Mouse (Mus musculus) gastrocnemius, postnatal 36 days (tissue): Measurements from ENCODE around the gene Casp8ap2. TPM values are rescaled to one million over a fixed set of nuclear protein-coding genes. Genes with fewer than 3 reads are reported as not detected.
A peak's percentile ranks its signal among the peaks of the same experiment; 100 is the strongest.

Experiments
- DNase-seq, 2 experiments: peaks; one replicate each; pipeline ENCODE4 v3.0.0; 2022
- intact Hi-C: fragments of 180-260 bp; cut with DNase I; formaldehyde crosslinking; loops from one replicate; pipeline ENCODE4 v1.15.1; 2025
- long read RNA-seq, 2 experiments: library from polyadenylated mRNA; stranded (forward); transcript quantifications; one replicate each; pipeline ENCODE4 v2.0.0; 2021
- total RNA-seq, 2 experiments: library from RNA; stranded (reverse); gene quantifications; 2 replicates each; pipeline ENCODE4 v1.2.3; 2021

Gene Casp8ap2
- total RNA-seq: 1 to 10 TPM; 3.5 to 4.2 TPM
- long read RNA-seq, experiment 1: 0 reads
- long read RNA-seq, experiment 2, partial matches to known transcripts: 0 of 2 reads
- long read RNA-seq, experiment 2, other reads (novel, unspliced or antisense): 2 of 2 reads

DNA sequence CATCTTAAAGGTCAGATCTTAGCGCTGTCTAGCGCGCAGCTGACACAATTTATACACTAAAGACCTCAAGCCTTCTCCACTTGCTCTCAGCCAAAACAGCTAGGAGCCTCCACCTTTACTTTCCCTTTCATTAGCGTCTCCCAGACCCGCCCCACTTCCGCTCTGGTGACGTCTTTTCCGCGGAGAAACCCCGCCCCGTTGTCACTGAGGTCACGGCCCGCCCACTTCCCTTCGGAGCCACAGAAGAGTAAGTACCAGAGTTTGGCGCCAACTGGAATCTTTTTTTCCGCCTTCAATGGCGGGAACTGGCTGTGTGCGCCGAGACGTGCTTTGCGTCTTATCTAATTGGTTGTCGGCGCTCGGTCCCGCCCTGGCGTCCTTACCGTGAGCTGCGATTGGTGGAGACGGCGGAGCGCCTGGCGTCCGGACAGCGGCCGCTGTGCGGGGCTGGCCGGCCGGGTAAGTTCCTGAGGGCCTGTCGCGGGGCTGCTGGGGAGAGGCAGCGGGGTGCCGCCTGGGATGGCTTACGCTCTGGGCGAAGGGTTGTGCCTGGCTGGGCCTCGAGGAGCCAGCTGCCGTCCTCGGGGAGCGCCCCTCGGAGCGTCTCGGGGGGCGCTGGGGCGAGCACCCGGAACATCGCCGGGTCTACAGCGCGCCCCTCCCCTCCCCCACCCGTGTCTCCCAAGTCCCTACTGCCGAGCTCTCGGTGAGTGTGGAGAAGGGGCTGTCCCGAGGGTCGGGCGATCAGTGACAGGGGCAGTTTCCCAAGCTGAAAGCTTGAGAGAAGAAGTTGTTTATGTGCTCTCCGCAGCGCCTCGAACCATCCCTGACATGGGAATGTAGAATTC, at the start of gene Casp8ap2:
Gene Casp8ap2 (plus strand): TSS at position 418 of the 848 bp plus-strand sequence.
- intact Hi-C loops: no loop called here
- DNase-seq: peak; percentile 96 to 98

- intact Hi-C loops: no loop called here
- DNase-seq: no peak
Measured at GRCm38 (mm10) chr4:32569054-32569453, 46.2 kb upstream of the Casp8ap2 start.

GRCm38 (mm10) chr4:32569995-32570938, 45.0 kb upstream of the Casp8ap2 start:
- DNase-seq: no peak
- intact Hi-C loops: loop anchor here (10.0 kb wide), 1 partner anchor 415 kb away; no protein-coding TSS in a partner anchor

- intact Hi-C loops: loop anchor here (10.0 kb wide), 1 partner anchor 416 kb away; no protein-coding TSS in a partner anchor
- DNase-seq: no peak
Measured at GRCm38 (mm10) chr4:32570939-32571317, 44.3 kb upstream of the Casp8ap2 start.

DNA sequence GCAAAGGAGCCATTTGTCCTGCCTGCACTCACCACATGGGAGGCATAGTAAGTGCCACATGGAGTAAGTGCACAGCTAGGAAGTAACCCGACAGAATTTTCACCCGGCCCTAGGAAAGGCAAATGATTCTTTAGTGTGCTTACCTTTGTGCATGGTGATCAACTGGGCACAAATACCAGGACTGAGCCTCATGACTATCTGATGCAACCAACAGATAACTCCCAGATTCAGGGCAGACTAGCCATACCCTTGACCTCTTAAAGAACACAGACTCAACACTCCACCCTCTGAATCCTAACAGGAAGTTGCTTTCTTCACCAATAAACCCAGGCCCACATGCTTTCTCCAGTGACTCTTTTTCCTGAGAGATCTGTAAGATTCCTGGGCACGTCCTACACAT, 43.8 kb upstream of the Casp8ap2 start:
- intact Hi-C loops: loop anchor here (10.0 kb wide), 1 partner anchor 417 kb away; no protein-coding TSS in a partner anchor
- DNase-seq: no peak

GRCm38 (mm10) chr4:32572118-32572517, 43.1 kb upstream of the Casp8ap2 start:
- intact Hi-C loops: loop anchor here (2.0 to 10.0 kb wide), 2 partner anchors 417 to 517 kb away; no protein-coding TSS in a partner anchor
- DNase-seq: peak in 1 of 2 experiments; percentile 18

DNA sequence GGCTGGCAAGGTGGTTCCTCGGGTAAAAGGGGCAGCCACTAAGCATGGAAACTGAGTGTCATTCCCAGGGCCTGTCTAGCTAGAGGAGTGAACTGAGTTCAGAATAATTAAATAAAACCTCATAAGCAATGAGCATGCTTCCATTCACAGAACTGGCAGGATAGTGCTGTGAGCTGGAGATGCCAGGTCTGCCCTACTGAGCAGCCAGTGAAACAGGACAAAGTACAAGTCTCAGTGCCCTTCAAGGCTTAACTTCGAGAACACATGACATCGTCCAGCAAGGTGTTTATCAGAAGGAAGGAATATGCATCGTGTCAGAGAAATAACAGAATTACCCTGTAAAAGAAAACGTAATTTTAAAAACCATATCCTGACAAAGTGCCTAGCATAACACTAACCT, 41.7 kb upstream of the Casp8ap2 start:
- DNase-seq: no peak

DNA sequence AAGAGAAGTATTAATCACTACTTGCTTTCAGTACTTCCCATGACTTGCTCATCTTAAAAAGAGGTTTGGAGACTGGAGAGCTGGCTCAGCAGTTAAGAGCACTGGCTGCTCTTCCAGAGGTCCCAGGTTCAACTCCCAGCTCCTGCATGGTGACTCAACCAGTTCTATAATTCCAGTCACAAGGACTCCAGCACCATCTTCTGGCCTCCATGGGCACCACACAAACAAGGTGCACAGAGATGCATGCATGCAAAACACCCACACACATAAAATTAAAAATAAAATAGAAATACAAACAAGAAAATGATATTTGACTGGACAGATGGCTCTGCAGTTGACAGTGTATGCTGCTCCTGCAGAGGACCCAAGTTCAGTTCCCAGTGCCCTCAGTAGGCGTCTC, 40.6 kb upstream of the Casp8ap2 start:
- intact Hi-C loops: loop anchor here (10.0 kb wide), 1 partner anchor 420 kb away; no protein-coding TSS in a partner anchor
- DNase-seq: no peak

More for the DNA sequence above, 41.7 kb upstream of the Casp8ap2 start:
- intact Hi-C loops: loop anchor here (2.0 to 10.0 kb wide), 2 partner anchors 419 to 519 kb away; no protein-coding TSS in a partner anchor

- no peak for DNase-seq
- intact Hi-C loops: loop anchor here (10.0 kb wide), 1 partner anchor 420 kb away; no protein-coding TSS in a partner anchor
Measured at GRCm38 (mm10) chr4:32575165-32575564, 40.1 kb upstream of the Casp8ap2 start.

GRCm38 (mm10) chr4:32579850-32580249, 35.4 kb upstream of the Casp8ap2 start:
- DNase-seq: no peak
- intact Hi-C loops: loop anchor here (10.0 kb wide), 1 partner anchor 425 kb away; no protein-coding TSS in a partner anchor

DNA sequence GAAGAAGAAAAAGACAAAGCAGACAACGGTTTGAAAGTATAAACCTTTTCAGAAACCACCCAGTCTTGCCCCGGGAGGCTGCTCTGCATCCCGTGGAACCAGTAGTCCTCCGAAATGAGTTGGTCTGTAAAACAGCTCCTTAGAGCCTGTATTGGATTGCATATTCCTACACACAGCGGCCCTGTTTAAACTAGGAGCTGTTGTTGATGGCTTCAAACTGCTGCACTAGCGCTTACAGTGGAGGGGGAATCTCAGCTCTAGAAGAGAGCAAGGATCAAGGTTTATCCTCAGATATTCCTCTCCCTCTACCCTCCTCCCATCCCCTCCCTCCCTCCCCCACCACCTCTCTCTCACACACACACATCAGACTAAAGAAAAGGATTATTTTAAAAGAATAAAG, 31.1 kb upstream of the Casp8ap2 start:
- intact Hi-C loops: no loop called here

GRCm38 (mm10) chr4:32586596-32586995, 28.7 kb upstream of the Casp8ap2 start:
- peak in 1 of 2 experiments; percentile 17 for DNase-seq

More for the DNA sequence above, 31.1 kb upstream of the Casp8ap2 start:
- no peak for DNase-seq

GRCm38 (mm10) chr4:32587543-32587942, 27.7 kb upstream of the Casp8ap2 start:
- DNase-seq: no peak
- intact Hi-C loops: no loop called here

More at GRCm38 (mm10) chr4:32586596-32586995, 28.7 kb upstream of the Casp8ap2 start:
- intact Hi-C loops: no loop called here

DNA sequence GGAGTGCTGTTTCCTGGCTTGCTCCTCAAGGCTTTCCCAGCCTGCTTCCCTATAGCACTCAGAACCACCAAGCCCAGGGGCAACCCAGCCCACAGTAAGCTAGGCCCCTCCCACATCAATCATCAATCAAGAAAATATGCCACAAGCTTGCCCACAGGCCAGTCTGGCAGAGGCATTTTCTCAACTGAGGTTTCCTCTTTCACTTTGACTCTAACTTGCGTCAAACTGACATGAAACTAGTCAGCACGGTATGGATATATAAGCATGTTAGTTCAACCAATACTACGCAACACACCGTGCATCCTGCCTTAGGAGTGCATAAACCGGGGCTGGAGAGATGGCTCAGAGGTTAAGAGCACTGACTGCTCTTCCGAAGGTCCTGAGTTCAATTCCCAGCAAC, 27.0 kb upstream of the Casp8ap2 start:
- DNase-seq: no peak
- intact Hi-C loops: no loop called here

GRCm38 (mm10) chr4:32601135-32601534, 14.1 kb upstream of the Casp8ap2 start:
- DNase-seq: no peak
- intact Hi-C loops: no loop called here

DNA sequence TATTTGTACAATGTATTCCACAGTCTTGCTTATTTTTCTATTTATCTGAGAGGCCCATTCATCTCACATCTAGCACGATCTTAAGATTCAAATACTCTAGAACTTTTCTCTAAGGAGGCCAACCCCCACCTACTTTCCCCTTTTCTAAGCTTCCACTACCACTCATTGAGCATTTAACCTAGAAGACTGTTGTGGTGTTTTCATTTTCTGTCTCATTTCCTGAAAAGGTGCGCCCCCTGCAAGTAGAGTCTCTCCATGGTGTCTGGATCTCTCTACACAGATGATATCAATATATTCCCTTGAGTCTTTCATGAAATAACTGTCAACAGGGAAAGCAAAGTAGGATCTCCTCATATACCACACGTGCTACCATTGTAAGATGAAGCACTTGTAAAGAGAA, 12.6 kb upstream of the Casp8ap2 start, which contains the start of gene Gja10:
Gene Gja10 (minus strand): TSS at position 101 of the 400 bp plus-strand sequence.
- intact Hi-C loops: no loop called here
- no peak for DNase-seq

- intact Hi-C loops: no loop called here
- DNase-seq: no peak
Measured at GRCm38 (mm10) chr4:32621637-32622036, 6.4 kb downstream of the Casp8ap2 start.

GRCm38 (mm10) chr4:32651669-32652068, 36.4 kb downstream of the Casp8ap2 start:
- intact Hi-C loops: no loop called here
- no peak for DNase-seq

- DNase-seq: no peak
- intact Hi-C loops: no loop called here
Measured at GRCm38 (mm10) chr4:32656146-32656904, 41.1 kb downstream of the Casp8ap2 start.
